Mouse (Mus musculus): ENCODE measurements around the gene Psd4. TPM values are rescaled to one million over a fixed set of nuclear protein-coding genes. Genes with fewer than 3 reads are reported as not detected.

Psd4 gene
- total and polyA plus RNA-seq, 2 experiments from 2014 or later: 0.36 to 2.1 TPM

- no peak for TF ChIP-seq CTCF (IDR thresholded peaks at IDR 0.05)
- ATAC-seq (ENCODE audit: low FRiP score) (no peak), DNase-seq (ENCODE audit: low spot score) (no peak)
- Histone ChIP-seq H3K9me3 (ENCODE audit: low read length) (no peaks in the 10 kb centered on the region), H3K27me3 (ENCODE audit: insufficient read depth, low read length) (no peaks in the 10 kb centered on the region), H3K4me3 (ENCODE audit: low read depth, low read length) (no peak overlapping the region), H3K4me2 (ENCODE audit: low read depth, low read length, poor library complexity, severe bottlenecking) (no peak overlapping the region), H3K9ac (replicated peaks; ENCODE audit: low read length, poor library complexity, severe bottlenecking) (no peak overlapping the region), H3K27ac (ENCODE audit: low read depth, low read length) (no peak overlapping the region), H3K4me1 (ENCODE audit: insufficient read depth, low read length) (no peaks in the 10 kb centered on the region), H3K36me3 (ENCODE audit: insufficient read depth, low read length) (no peaks in the 10 kb centered on the region)
- WGBS: 0% methylated on average over 2 of the region's 2 CpGs
Measured at GRCm38 (mm10) chr2:24460808-24461127, 93.4 kb downstream of the Psd4 start.

Other genes with a start within 250 kb of the Psd4 start
- gene Il1f8, start 214.4 kb upstream of the Psd4 start, total RNA-seq (2014; rRNA removed): not detected in 2 replicates
- not detected in 2 replicates for gene Il1f8, start 214.4 kb upstream of the Psd4 start, polyA plus RNA-seq (2015; fragmentation: Nextera tagmentation; extraction: Ambion mirVana)
- gene Il1f9, start 181.1 kb upstream of the Psd4 start, total RNA-seq (2014; rRNA removed): not detected in 2 replicates
- not detected in 2 replicates for gene Il1f9, start 181.1 kb upstream of the Psd4 start, polyA plus RNA-seq (2015; fragmentation: Nextera tagmentation; extraction: Ambion mirVana)
- gene Il1f6, start 152.2 kb upstream of the Psd4 start, total RNA-seq (2014; rRNA removed): not detected in 2 replicates
- not detected in 2 replicates for gene Il1f6, start 152.2 kb upstream of the Psd4 start, polyA plus RNA-seq (2015; fragmentation: Nextera tagmentation; extraction: Ambion mirVana)
- 0.55 TPM in 1 of 2 replicates, not detected in the other for gene Il1f5, start 90.6 kb upstream of the Psd4 start, total RNA-seq (2014; rRNA removed)
- gene Il1f5, start 90.6 kb upstream of the Psd4 start, polyA plus RNA-seq (2015; fragmentation: Nextera tagmentation; extraction: Ambion mirVana): not detected in 2 replicates
- gene Il1f10, start 76.4 kb upstream of the Psd4 start, total RNA-seq (2014; rRNA removed): not detected in 2 replicates
- gene Il1f10, start 76.4 kb upstream of the Psd4 start, polyA plus RNA-seq (2015; fragmentation: Nextera tagmentation; extraction: Ambion mirVana): not detected in 2 replicates
- 0.60 TPM in 1 of 2 replicates, not detected in the other for gene Il1rn, start 30.7 kb upstream of the Psd4 start, total RNA-seq (2014; rRNA removed)
- 0.07 and 0.25 TPM in 2 replicates for gene Il1rn, start 30.7 kb upstream of the Psd4 start, polyA plus RNA-seq (2015; fragmentation: Nextera tagmentation; extraction: Ambion mirVana)
- 6.4 and 13.3 TPM in 2 replicates for gene Pax8, start 108.0 kb downstream of the Psd4 start, total RNA-seq (2014; rRNA removed)
- 2.7 and 4.0 TPM in 2 replicates for gene Pax8, start 108.0 kb downstream of the Psd4 start, polyA plus RNA-seq (2015; fragmentation: Nextera tagmentation; extraction: Ambion mirVana)